Mouse (Mus musculus) CH12.LX (cell line): ENCODE measurements around the gene Trim62. TPM values are rescaled to one million over a fixed set of nuclear protein-coding genes. Genes with fewer than 3 reads are reported as not detected.

Source experiments
- DNase-seq: peaks from one replicate; pipeline ENCODE4 v3.0.0-alpha.2; 2013; ENCODE audit errors: extremely low read depth
- H3K27ac ChIP-seq: 2 replicates; pipeline ENCODE4 v1.5.1; 2012; ENCODE audit warnings: low read depth, mild to moderate bottlenecking, control low read depth, moderate library complexity; ENCODE audit not compliant: insufficient read depth
- H3K27me3 ChIP-seq: replicated peaks from 2 replicates; pipeline ENCODE3; 2012; ENCODE audit warnings: inconsistent platforms
- H3K36me3 ChIP-seq, 2 experiments: replicated peaks in 1 of 2; 2 replicates each; pipeline versions ENCODE3 to v1.6.1; 2012; ENCODE audit warnings: inconsistent platforms in 1 of 2, low read length in 1 of 2, mild to moderate bottlenecking in 1 of 2, mixed read lengths in 1 of 2, moderate library complexity in 1 of 2; ENCODE audit not compliant: control insufficient read depth in 1 of 2, insufficient read depth in 1 of 2
- H3K4me1 ChIP-seq, 2 experiments: 2 replicates each; pipeline ENCODE4 v1.6.1; 2012; ENCODE audit warnings: inconsistent platforms in 1 of 2, moderate library complexity in 1 of 2; ENCODE audit not compliant: insufficient read depth in 2 of 2, control insufficient read depth in 1 of 2
- H3K4me2 ChIP-seq: 2 replicates; pipeline ENCODE4 v1.6.1; 2012; ENCODE audit warnings: low read depth, mild to moderate bottlenecking, control low read depth; ENCODE audit not compliant: poor library complexity, insufficient read depth, severe bottlenecking
- H3K4me3 ChIP-seq, 3 experiments: fragments of 150-350 bp in 1 of 3; sonication (generic) in 1 of 3; replicated peaks in 1 of 3; 2 replicates each; pipeline versions ENCODE3 to v1.5.1; 2011 to 2012; ENCODE audit warnings: low read depth in 2 of 3, low read length in 2 of 3, mild to moderate bottlenecking in 2 of 3, moderate library complexity in 2 of 3, control low read depth in 1 of 3, improper control_type of control experiment in 1 of 3, inconsistent platforms in 1 of 3, mixed read lengths in 1 of 3; ENCODE audit not compliant: poor library complexity in 1 of 3
- H3K79me2 ChIP-seq: replicated peaks from 2 replicates; pipeline ENCODE4 v1.6.1; 2012; ENCODE audit warnings: mild to moderate bottlenecking, moderate library complexity; ENCODE audit not compliant: control insufficient read depth, poor library complexity, insufficient read depth, severe bottlenecking; ENCODE audit errors: extremely low read depth
- H3K9ac ChIP-seq: 2 replicates; pipeline ENCODE4 v1.6.1; 2012; ENCODE audit warnings: low read depth, mild to moderate bottlenecking, control low read depth, moderate library complexity; ENCODE audit not compliant: insufficient read depth
- H3K9me3 ChIP-seq: replicated peaks from 2 replicates; pipeline ENCODE3; 2012; ENCODE audit warnings: low read length, inconsistent platforms, mixed read lengths
- CHD1 ChIP-seq: IDR thresholded peaks from 2 replicates; pipeline ENCODE4 v1.6.1; 2012; ENCODE audit warnings: low read depth, low read length, improper control_type of control experiment, inconsistent platforms
- CTCF ChIP-seq, 2 experiments: IDR thresholded peaks in 1 of 2; conservative IDR thresholded peaks in 1 of 2; 2 replicates each; pipeline ENCODE4 v1.5.1; 2011 to 2012; ENCODE audit warnings: low read depth in 2 of 2, low read length in 2 of 2, improper control_type of control experiment in 1 of 2, inconsistent platforms in 1 of 2, mild to moderate bottlenecking in 1 of 2, moderate library complexity in 1 of 2
- E2F4 ChIP-seq: IDR thresholded peaks from 2 replicates; pipeline ENCODE4 v1.6.1; 2011; ENCODE audit warnings: low read depth, low read length, improper control_type of control experiment; ENCODE audit not compliant: insufficient replicate concordance
- ETS1 ChIP-seq: conservative IDR thresholded peaks from 2 replicates; pipeline ENCODE4 v1.6.1; 2012; ENCODE audit warnings: low read depth, mild to moderate bottlenecking, inconsistent platforms, low read length, improper control_type of control experiment, moderate library complexity
- IRF4 ChIP-seq: IDR thresholded peaks from 2 replicates; pipeline ENCODE4 v1.6.1; 2014; ENCODE audit warnings: low read depth, mild to moderate bottlenecking, inconsistent platforms, low read length, improper control_type of control experiment
- MAX ChIP-seq: IDR thresholded peaks from 2 replicates; pipeline ENCODE4 v1.6.1; 2011; ENCODE audit warnings: low read length, improper control_type of control experiment
- MEF2A ChIP-seq: IDR thresholded peaks from 2 replicates; pipeline ENCODE4 v1.6.1; 2014; ENCODE audit warnings: low read depth, mild to moderate bottlenecking, inconsistent platforms, low read length, improper control_type of control experiment, borderline replicate concordance
- NELFE ChIP-seq: IDR thresholded peaks from 2 replicates; pipeline ENCODE4 v1.6.1; 2011; ENCODE audit warnings: low read depth, low read length, improper control_type of control experiment
- NRF1 ChIP-seq: IDR thresholded peaks from 2 replicates; pipeline ENCODE4 v1.6.1; 2014; ENCODE audit warnings: low read depth, mild to moderate bottlenecking, inconsistent platforms, low read length, improper control_type of control experiment, moderate library complexity
- PAX5 ChIP-seq: IDR thresholded peaks from 2 replicates; pipeline ENCODE4 v1.6.1; 2012; ENCODE audit warnings: low read length, inconsistent platforms, mixed read lengths
- TBP ChIP-seq: conservative IDR thresholded peaks from 2 replicates; pipeline ENCODE4 v1.6.1; 2011; ENCODE audit warnings: low read depth, low read length, improper control_type of control experiment
- TCF12 ChIP-seq: IDR thresholded peaks from 2 replicates; pipeline ENCODE4 v1.6.1; 2014; ENCODE audit warnings: low read depth, mild to moderate bottlenecking, inconsistent platforms, low read length, improper control_type of control experiment
- UBTF ChIP-seq: IDR thresholded peaks from 2 replicates; pipeline ENCODE4 v1.6.1; 2012; ENCODE audit warnings: low read depth, mild to moderate bottlenecking, inconsistent platforms, low read length, improper control_type of control experiment, moderate library complexity
- USF2 ChIP-seq: conservative IDR thresholded peaks from 2 replicates; pipeline ENCODE4 v1.6.1; 2011; ENCODE audit warnings: low read depth, low read length, improper control_type of control experiment
- ZC3H11A ChIP-seq: IDR thresholded peaks from 2 replicates; pipeline ENCODE4 v1.6.1; 2012; ENCODE audit warnings: low read depth, mild to moderate bottlenecking, inconsistent platforms, low read length, improper control_type of control experiment
- ZKSCAN1 ChIP-seq: IDR thresholded peaks from 2 replicates; pipeline ENCODE4 v1.6.1; 2012; ENCODE audit warnings: low read depth, inconsistent platforms, low read length, improper control_type of control experiment, borderline replicate concordance
- ZMIZ1 ChIP-seq: IDR thresholded peaks from 2 replicates; pipeline ENCODE4 v1.6.1; 2012; ENCODE audit warnings: low read depth, mild to moderate bottlenecking, inconsistent platforms, low read length, improper control_type of control experiment
- ZNF384 ChIP-seq: IDR thresholded peaks from 2 replicates; pipeline ENCODE4 v1.6.1; 2012; ENCODE audit warnings: low read depth, low read length, improper control_type of control experiment, inconsistent platforms
- dilution Hi-C: fragments of 300-500 bp; cut with MboI; formaldehyde crosslinking; loops from 2 replicates; pipeline ENCODE4 v1.14.3; 2020; ENCODE audit warnings: low sequenced_read_pairs; ENCODE audit not compliant: extremely low pct_unique_long_range_greater_than_20kb, extremely low pct_ligation_motif_present
- in situ Hi-C: fragments of 300-500 bp; cut with MboI; formaldehyde crosslinking; loops from 3 replicates; pipeline ENCODE4 v1.14.3; 2019; ENCODE audit warnings: low sequenced_read_pairs, low pct_ligation_motif_present, low pct_unique_long_range_greater_than_20kb, mixed read lengths
- polyA plus RNA-seq: library from polyadenylated mRNA; unstranded; fragments of >175 nt; gene quantifications from 2 replicates; pipeline ENCODE4 v1.2.1, GENCODE M21; 2012; ENCODE audit warnings: low read depth; ENCODE audit not compliant: insufficient read length
- total RNA-seq, 2 experiments: library from RNA; depleted of rRNA; stranded (reverse); fragments of 300-350 nt in 1 of 2; fragments of >200 nt in 1 of 2; gene quantifications; 2 replicates each; pipeline ENCODE4 v1.2.3; 2012 to 2014

Gene Trim62
- total and polyA plus RNA-seq, 3 experiments: 0.40 to 2.7 (median 0.98) TPM

GRCm38 (mm10) chr4:128896667-128897066 lies 13.3 kb downstream of the Trim62 start:
- H3K9ac ChIP-seq: no peak overlapping the region
- dilution Hi-C loops: no loop called here
- DNase-seq: no peak
- H3K79me2 ChIP-seq: no peaks in the 10 kb centered on the region
- H3K4me1 ChIP-seq: peaks cover 3 to 4% of the 10 kb centered on the region in 2 experiments; a peak in 2 of 4 replicates
- H3K27me3 ChIP-seq: no peaks in the 10 kb centered on the region
- in situ Hi-C loops: no loop called here
- no peak for TF ChIP-seq UBTF
- TF ChIP-seq PAX5: no peak
- TF ChIP-seq USF2: no peak
- TF ChIP-seq CHD1: no peak
- TF ChIP-seq ZC3H11A: no peak
- no peak for TF ChIP-seq ZMIZ1
- no peak for TF ChIP-seq MAX
- TF ChIP-seq MEF2A: no peak
- TF ChIP-seq CTCF (conservative IDR thresholded peaks at IDR 0.05 in 1 of 2, IDR thresholded peaks at IDR 0.05 in 1 of 2; ENCODE audit: low read depth in 2 of 2, low read length in 2 of 2): no peak
- TF ChIP-seq ZNF384: no peak
- no peak for TF ChIP-seq TBP
- TF ChIP-seq IRF4: no peak
- no peak for TF ChIP-seq ETS1
- no peak for TF ChIP-seq TCF12
- no peak for TF ChIP-seq NELFE
- TF ChIP-seq ZKSCAN1: no peak
- TF ChIP-seq NRF1: no peak
- peaks cover 0 to 5% of the 10 kb centered on the region in 2 experiments for H3K36me3 ChIP-seq
- H3K4me3 ChIP-seq: no peak overlapping the region
- H3K27ac ChIP-seq: no peak overlapping the region
- H3K4me2 ChIP-seq: no peak overlapping the region
- H3K9me3 ChIP-seq: no peaks in the 10 kb centered on the region

DNA sequence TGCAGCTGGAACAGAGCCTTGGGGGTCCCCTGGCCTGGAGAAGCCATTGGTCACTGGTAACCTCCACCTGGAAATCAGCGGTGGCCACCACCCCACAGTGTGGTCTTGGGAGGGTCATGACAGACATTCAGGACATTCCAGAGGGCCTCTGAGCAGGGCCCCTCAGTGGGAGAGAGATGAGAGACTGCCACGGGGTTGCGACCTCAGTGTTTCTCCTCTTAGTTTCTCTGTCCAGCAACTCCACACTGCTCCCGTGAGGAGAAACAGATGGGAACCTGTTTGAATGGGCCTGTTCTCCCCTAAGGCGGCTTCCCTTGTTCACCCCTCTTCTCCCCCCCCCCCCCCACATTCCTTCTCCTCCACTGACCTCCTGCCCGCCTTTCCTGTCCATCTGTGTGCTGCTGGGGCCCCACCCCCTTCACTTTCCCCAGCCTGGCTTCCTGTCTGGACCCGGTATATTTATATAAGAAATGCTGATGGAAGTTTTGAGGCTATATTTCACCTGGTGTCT lies 14.6 kb downstream of the Trim62 start:
- Histone ChIP-seq H3K27me3 (no peaks in the 10 kb centered on the region), H3K27ac (no peak overlapping the region), H3K79me2 (no peaks in the 10 kb centered on the region), H3K36me3 (peaks cover 0 to 11% of the 10 kb centered on the region in 2 experiments), H3K4me3 (no peak overlapping the region), H3K4me1 (peaks cover 0 to 4% of the 10 kb centered on the region in 2 experiments; a peak in 1 of 4 replicates), H3K9me3 (no peaks in the 10 kb centered on the region), H3K9ac (no peak overlapping the region), H3K4me2 (no peak overlapping the region)
- in situ Hi-C loops: no loop called here
- no peak for TF ChIP-seq ZMIZ1
- no peak for TF ChIP-seq ZC3H11A
- no peak for TF ChIP-seq E2F4
- no peak for TF ChIP-seq PAX5
- TF ChIP-seq NRF1: no peak
- TF ChIP-seq TBP: no peak
- no peak for TF ChIP-seq TCF12
- dilution Hi-C loops: no loop called here
- DNase-seq: no peak
